Mouse (Mus musculus): ENCODE results near the gene Wfdc8.

Wfdc8 gene

DNA sequence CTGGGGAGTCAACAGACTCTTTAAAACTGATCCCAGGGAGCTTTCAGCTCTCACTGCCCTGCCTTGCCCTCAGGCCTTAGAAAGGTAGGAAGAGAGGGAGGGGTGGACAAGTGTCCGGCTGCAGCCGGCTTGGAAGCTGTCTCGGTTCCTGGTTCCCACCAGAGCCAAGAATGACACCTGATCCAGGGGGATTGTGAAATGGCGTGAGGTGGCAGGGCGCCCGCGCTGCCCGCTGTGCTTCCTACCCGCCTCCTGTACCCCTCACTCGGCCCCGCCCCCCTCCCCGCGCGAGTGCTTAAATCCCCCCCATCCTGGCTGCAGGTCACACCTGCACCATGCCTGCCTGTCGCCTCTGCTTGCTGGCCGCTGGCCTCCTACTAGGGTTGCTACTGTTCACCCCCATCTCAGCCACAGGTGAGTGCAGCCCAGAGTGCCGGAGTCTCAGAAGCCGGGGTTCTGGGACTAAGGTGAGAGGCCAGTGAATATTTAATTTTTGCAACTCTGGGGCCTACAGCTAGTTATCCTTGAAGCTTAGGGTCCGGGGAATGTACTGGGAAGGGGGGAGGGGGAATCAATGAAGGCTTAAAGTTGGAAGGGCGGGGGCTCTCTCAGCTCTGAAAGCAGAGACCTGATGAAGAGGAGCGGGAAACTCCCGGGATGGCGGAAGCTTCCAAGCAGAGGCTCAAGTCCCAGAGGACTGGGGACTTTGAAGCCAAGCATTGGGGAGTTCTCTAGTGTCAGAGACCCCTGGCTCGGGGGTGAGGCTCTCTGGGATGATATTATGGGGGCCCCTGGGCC is 50.8 kb downstream of the Wfdc8 start, which contains the start of gene Wfdc2:
Gene Wfdc2 (plus strand): TSS at position 23 of the 798 bp plus-strand sequence.
- CTCF ChIA-PET: no interaction called here

DNA sequence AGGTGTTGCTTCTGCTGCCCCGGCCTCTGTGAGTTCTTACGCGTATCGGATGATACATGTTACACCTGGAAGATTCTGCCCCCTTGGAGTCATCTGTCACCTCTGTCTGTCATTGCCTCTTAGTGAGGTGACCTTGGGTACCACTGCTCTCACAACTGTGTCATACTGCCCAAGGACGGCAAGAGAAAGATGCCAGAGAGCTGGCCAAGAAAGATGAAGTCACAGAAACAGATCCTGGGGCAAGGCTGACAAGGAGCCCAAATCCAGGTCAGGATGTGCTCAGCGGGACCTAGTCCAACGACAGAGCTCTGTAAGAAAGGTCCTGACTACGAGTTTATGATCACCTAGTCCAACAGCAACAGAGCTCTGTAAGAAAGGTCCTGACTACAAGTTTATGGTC is 53.3 kb downstream of the Wfdc8 start:
- CTCF ChIA-PET: no interaction called here

DNA sequence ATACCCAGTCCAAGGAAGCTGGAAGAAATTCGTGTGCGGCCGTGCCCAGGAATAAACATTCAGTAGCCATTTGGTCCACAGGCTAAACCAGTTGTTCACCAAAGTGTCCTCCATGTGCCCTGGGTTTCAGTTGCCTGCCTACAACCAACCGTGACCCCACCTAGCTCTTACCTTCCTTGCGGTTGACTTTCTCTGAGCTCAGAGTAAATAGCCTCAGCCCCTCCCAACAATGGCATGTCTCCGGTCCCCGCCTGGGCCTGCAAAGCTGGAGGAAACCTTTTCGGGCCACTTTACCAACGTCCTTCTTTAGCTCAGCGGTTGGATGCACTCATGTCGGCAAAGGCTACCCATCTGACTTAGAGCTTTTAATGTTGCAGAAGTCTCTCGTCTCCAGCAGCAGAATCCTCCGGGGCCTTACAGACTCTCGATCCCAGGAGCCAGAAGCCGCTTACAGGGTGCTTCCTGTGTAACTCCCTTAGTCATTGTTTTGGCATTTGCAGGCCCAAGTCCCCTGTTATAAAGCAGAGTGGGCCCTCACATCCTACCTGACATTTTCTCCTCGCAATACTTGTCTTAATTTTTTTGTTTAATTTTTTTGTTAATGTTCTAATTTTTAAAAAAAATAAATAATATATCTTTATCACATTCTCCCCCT is 54.3 kb downstream of the Wfdc8 start:
- CTCF ChIA-PET: no interaction called here

DNA sequence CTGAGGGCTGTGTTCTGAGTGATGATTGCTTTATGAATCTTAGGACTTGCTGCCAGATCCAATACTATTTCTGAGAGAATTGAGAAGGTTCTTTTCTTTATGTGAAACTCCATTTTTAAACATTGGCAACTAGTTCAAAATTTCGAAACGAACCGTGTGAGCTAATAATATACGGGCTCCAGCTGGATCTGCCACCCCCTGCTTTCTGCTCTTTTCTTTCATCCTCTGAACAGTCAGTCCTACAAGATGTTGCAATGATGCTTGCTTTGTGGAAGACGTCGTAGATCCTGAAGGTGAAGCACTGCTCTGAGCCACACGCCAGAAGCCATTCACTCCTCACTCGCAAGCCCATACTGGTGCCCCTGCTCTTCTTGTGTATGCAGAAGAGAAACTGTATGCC is 55.0 kb downstream of the Wfdc8 start:
- CTCF ChIA-PET: no interaction called here

DNA sequence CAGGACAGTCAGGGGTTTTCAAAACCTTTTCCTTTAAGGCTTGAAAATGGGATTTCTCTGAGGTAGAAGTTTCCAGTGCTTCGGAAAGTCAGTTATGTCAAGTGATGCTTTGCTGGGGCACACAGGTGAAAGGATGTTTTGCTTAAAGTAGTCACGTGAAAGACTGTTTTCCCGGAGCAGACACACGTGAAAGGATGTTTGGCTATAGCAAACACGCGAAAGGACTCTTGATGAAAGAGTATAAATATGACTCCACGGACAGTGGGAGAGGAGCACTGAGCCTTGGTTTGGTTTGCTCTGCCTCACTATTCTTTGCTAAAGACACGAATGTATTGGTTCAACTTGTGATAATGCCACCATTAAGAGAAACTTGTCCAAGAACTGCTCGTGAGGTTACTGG is 61.9 kb downstream of the Wfdc8 start:
- CTCF ChIA-PET: no interaction called here

DNA sequence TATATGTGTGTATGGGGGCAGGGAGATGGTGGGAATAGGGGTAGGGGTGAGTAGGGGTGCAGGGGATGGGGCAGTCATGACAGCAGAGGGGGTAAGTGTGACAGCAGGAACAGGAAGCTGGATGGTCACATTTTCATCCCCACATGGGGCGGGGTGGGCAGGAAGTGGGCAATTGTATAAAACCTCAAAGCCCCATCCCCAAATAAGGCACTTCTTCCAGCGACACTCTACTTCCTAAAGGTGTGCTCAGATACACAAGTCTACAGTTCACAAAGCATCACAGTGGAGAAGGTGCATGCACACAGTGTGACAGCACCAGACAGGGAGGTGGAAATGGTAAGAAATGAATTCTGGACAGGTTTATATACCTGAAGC is 62.5 kb downstream of the Wfdc8 start:
- CTCF ChIA-PET: no interaction called here

DNA sequence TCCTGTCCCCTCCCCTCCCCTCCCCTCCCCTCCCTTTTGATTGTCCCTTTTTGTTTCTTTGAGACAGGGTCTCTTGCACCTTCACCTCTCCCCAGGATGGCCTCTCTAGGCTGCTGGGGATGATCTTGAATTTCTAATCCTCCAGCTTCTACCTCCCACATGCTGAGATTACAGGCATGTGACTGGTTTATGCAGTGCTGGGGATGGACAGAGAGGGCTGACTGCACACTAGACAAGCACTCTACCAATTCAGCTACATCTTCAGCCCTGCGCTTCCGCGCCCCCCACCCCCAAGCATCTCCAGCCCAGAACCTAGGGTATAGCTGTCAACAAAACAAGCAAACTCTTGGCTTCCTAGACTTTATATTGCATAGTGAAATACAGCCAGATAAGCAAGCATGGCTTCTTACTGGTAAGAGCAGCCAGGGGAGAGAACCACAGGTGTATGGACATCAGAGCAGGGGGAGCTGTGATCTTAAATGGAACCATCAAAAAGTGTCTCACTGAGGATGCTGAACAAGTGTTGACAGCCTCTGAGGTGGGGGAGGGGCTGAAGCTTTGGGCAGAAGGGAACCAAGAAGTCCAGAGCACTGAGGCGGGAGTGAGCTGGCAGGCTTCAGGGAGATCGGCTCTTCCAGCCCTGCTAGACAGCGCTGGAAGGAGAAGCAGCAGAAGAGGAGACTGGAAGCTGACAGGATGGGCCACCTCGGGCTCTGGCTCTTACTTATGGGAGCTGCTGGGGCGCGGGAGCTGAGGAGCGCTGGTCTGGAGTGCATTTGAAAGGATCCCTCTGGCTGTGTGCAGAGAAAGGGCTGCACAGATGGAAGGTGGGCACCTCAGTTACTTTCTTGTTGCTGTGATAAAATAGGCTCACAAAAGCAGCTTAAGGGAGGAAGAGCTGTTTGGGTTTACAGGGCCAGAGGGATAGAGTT is 63.2 kb downstream of the Wfdc8 start:
- CTCF ChIA-PET: no interaction called here

DNA sequence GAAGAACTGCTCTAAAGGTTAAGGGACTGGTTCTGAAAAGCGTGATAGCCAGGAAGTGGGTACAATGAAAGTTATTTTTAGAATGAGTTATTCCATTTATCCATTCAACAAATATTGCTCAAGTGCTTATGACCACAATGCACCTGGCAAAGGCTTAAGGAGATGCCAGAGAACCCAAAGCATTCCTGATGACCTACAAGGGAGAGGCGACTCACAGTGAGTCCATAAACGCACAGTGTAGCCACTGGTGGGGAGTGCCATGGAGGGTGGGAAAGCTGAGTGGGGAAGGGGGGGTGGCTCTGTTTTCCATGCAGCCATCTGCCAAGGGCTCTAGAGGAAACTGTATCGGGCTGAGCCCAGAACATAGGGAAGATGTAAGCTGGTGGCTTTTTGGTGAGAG is 64.1 kb downstream of the Wfdc8 start:
- CTCF ChIA-PET: interaction anchor here (0.6 kb wide), 1 partner anchor 27 kb away, joined by 3 read pairs; no protein-coding TSS in a partner anchor
